Mouse (Mus musculus): ENCODE results near the gene Snrpd3. TPM values are rescaled to one million over a fixed set of nuclear protein-coding genes. Genes with fewer than 3 reads are reported as not detected.

Snrpd3 gene
- polyA plus RNA-seq, 1 experiment: 41.2 TPM

DNA sequence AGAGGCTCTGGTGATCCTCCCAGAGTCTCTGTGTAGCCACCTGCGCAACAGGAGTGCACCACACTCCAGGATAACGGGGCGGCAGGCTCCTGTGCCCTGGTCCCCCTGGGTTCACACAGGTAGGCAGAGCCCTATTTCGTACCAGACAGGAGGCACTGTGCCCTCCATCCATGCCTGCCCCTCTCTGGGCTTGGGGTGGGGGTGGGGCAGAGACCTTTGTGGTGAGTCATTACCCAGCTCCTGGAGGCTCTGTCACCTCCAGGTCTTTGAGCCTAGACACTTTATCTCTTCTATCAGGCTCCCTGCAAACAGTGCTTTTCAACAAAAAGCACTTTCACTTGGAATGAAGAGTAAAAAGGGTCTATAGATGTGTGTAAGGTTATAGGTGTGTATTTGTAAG, 51.5 kb downstream of the Snrpd3 start:
- Histone ChIP-seq H3K4me3 (ENCODE audit: insufficient read depth, low read depth, low read length) (peak overlapping the region; percentile 55), H3K27me3 (replicated peaks; ENCODE audit: control insufficient read depth, insufficient read depth, low read length) (no peaks in the 10 kb centered on the region), H3K27ac (ENCODE audit: insufficient read depth, low read depth, low read length) (peak overlapping the region; percentile 80), H3K4me1 (ENCODE audit: control insufficient read depth, insufficient read depth, low read length) (peaks cover 21% of the 10 kb centered on the region; the same call in 1 of the 2 replicates), H3K36me3 (ENCODE audit: control insufficient read depth, insufficient read depth, low read length) (no peaks in the 10 kb centered on the region)
- peak; percentile 47 for DNase-seq
- TF ChIP-seq POLR2A (IDR thresholded peaks at IDR 0.05; ENCODE audit: low read depth, low read length) (no peak), CTCF (conservative IDR thresholded peaks at IDR 0.05; ENCODE audit: insufficient read depth, insufficient read length, low read depth, low read length) (no peak)
- WGBS: 18% methylated on average over 4 of the region's 4 CpGs

DNA sequence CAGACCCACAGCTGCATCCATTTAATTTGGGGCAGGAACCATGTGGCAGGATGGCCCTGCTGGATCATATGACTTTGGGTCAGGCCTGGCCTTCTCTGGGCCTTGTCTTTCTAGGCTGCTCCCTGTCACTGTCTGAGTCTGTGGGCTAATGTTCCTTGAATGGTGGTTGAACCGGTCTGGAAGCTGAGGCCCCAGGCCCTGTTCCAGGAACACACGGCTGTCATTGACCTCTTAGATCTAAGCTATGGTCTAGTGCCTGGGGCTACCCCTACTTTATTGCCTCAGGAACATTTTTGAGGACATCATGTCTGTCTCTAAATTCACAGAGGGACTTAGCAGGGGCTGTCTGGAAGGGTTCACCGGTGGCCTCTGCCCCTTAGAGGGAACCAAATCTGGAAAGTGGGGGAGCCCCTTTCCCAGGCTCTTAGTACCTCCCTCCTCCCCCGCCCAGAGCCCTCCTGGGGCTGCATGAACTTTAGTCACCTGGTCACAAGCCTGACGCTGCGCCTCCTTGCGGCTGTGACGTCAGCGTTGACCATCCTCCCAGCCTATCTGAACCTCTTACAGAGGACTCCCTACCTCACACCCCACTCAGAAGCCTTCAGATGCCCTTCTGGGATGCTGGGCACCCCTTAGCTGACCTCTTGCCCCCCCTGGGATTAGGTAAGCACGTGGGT, 53.8 kb downstream of the Snrpd3 start:
- Histone ChIP-seq H3K27me3 (replicated peaks; ENCODE audit: control insufficient read depth, insufficient read depth, low read length) (no peaks in the 10 kb centered on the region), H3K4me3 (ENCODE audit: insufficient read depth, low read depth, low read length) (peak overlapping the region; percentile 57), H3K27ac (ENCODE audit: insufficient read depth, low read depth, low read length) (peak overlapping the region; percentile 90), H3K36me3 (ENCODE audit: control insufficient read depth, insufficient read depth, low read length) (no peaks in the 10 kb centered on the region), H3K4me1 (ENCODE audit: control insufficient read depth, insufficient read depth, low read length) (peaks cover 10% of the 10 kb centered on the region; the same call in 1 of the 2 replicates)
- peak; percentile 91 for DNase-seq
- no peak for TF ChIP-seq CTCF (conservative IDR thresholded peaks at IDR 0.05; ENCODE audit: insufficient read depth, insufficient read length, low read depth, low read length)
- TF ChIP-seq POLR2A (IDR thresholded peaks at IDR 0.05; ENCODE audit: low read depth, low read length): no peak
- WGBS: 29% methylated on average over 10 of the region's 10 CpGs

DNA sequence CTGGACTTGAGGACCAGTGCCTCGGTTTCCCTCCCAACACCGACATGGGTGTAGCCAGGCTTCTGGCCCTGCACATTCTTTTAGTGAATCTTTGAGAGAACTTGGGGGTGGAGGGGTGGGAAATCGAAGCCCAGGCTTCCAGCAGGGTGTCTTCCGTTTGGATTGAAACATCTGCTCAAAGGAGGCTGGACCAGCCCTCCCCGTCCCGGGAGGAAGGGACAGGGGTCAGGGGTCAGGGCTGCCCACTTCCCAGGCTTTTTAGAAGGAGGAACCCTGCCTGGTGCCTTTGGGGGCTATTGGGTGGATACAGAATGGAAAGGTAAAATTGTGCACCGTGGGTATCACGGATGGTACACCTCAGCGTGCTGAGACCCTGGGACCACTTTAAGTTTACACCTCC, 54.6 kb downstream of the Snrpd3 start:
- 39% methylated on average over 9 of the region's 9 CpGs for WGBS
- no peaks in the 10 kb centered on the region for H3K27me3 ChIP-seq (replicated peaks; ENCODE audit: control insufficient read depth, insufficient read depth, low read length)
- H3K36me3 ChIP-seq (ENCODE audit: control insufficient read depth, insufficient read depth, low read length): no peaks in the 10 kb centered on the region
- peaks cover 10% of the 10 kb centered on the region; the same call in 1 of the 2 replicates for H3K4me1 ChIP-seq (ENCODE audit: control insufficient read depth, insufficient read depth, low read length)
- no peak for DNase-seq
- peak overlapping the region; percentile 90 for H3K27ac ChIP-seq (ENCODE audit: insufficient read depth, low read depth, low read length)
- H3K4me3 ChIP-seq (ENCODE audit: insufficient read depth, low read depth, low read length): peak overlapping the region; percentile 57
- TF ChIP-seq POLR2A (IDR thresholded peaks at IDR 0.05; ENCODE audit: low read depth, low read length) (no peak), CTCF (conservative IDR thresholded peaks at IDR 0.05; ENCODE audit: insufficient read depth, insufficient read length, low read depth, low read length) (no peak)

DNA sequence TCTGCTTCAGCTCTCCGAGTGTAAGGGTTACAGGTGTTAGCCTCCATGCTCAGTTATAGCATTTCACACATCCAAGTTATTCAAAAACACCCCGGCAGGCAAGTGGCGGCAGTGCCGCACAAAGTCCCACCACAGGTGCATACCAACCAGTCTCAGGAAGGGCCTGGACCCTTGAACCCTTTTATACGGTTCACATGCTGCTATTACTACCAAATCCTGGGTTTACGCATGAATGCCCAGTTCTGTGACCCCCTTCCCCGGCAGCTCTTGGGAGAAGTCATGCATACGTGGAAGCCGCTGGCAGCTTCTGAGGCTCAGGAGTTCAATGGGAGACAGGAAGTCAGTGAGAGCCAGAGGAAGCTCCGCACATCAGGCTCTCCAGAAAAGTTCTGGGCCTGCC, 55.8 kb downstream of the Snrpd3 start:
- peak; percentile 95 for DNase-seq
- Histone ChIP-seq H3K36me3 (ENCODE audit: control insufficient read depth, insufficient read depth, low read length) (no peaks in the 10 kb centered on the region), H3K27ac (ENCODE audit: insufficient read depth, low read depth, low read length) (peak overlapping the region; percentile 90), H3K27me3 (replicated peaks; ENCODE audit: control insufficient read depth, insufficient read depth, low read length) (no peaks in the 10 kb centered on the region), H3K4me1 (ENCODE audit: control insufficient read depth, insufficient read depth, low read length) (peaks cover 10% of the 10 kb centered on the region; the same call in 1 of the 2 replicates), H3K4me3 (ENCODE audit: insufficient read depth, low read depth, low read length) (peak overlapping the region; percentile 24)
- 37% methylated on average over 10 of the region's 10 CpGs for WGBS
- no peak for TF ChIP-seq CTCF (conservative IDR thresholded peaks at IDR 0.05; ENCODE audit: insufficient read depth, insufficient read length, low read depth, low read length)
- TF ChIP-seq POLR2A (IDR thresholded peaks at IDR 0.05; ENCODE audit: low read depth, low read length): no peak

DNA sequence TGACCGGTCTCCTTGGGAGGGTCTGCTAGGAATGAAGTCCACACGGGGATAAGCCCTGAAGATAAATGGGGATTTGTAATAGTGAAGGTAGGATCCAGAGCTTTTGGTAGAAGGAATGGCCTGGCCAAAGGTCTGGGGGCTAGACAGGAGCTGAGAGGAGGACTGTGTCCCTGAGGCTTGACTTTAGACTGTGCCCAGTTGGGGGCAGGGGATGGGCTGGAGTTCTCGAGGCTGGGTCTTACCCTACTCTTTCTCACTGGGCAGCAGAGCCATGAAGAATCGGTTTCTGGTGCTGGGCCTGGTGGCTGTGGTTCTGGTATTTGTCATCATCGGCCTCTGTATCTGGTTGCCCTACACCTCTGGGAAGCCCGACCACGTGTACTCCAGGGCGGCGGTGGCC, 56.6 kb downstream of the Snrpd3 start:
- Histone ChIP-seq H3K27ac (ENCODE audit: insufficient read depth, low read depth, low read length) (peak overlapping the region; percentile 28; the same call in 1 of the 2 replicates), H3K4me3 (ENCODE audit: insufficient read depth, low read depth, low read length) (peak overlapping the region; percentile 24; the same call in 1 of the 2 replicates), H3K27me3 (replicated peaks; ENCODE audit: control insufficient read depth, insufficient read depth, low read length) (no peaks in the 10 kb centered on the region), H3K4me1 (ENCODE audit: control insufficient read depth, insufficient read depth, low read length) (peaks cover 10% of the 10 kb centered on the region; the same call in 1 of the 2 replicates), H3K36me3 (ENCODE audit: control insufficient read depth, insufficient read depth, low read length) (no peaks in the 10 kb centered on the region)
- TF ChIP-seq CTCF (conservative IDR thresholded peaks at IDR 0.05; ENCODE audit: insufficient read depth, insufficient read length, low read depth, low read length): no peak
- DNase-seq: peak; percentile 63
- 55% methylated on average over 9 of the region's 9 CpGs for WGBS

DNA sequence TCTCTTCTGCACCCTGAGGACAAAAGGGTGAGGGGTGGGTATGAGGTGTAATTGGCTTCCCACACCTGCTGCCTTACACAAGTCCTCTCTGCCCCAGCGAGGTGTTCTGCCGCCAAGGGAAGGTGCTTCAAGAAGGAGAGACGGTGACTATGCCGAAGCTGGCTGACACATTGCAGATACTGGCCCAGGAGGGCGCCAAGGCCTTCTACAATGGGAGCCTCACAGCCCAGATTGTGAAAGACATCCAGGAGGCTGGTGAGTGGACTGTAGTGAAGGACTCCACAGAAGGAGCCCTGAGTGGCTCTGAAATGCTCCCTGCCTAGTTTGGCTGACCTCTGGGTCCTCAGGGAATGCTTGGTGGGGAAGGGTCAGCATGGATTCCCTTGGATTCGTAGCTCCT, 61.8 kb downstream of the Snrpd3 start:
- no peak for DNase-seq
- H3K4me1 ChIP-seq (ENCODE audit: control insufficient read depth, insufficient read depth, low read length): no peaks in the 10 kb centered on the region
- no peak overlapping the region for H3K27ac ChIP-seq (ENCODE audit: insufficient read depth, low read depth, low read length)
- no peak overlapping the region for H3K4me3 ChIP-seq (ENCODE audit: insufficient read depth, low read depth, low read length)
- 84% methylated on average over 6 of the region's 6 CpGs for WGBS
- TF ChIP-seq CTCF (conservative IDR thresholded peaks at IDR 0.05; ENCODE audit: insufficient read depth, insufficient read length, low read depth, low read length): no peak
- no peaks in the 10 kb centered on the region for H3K36me3 ChIP-seq (ENCODE audit: control insufficient read depth, insufficient read depth, low read length)
- no peaks in the 10 kb centered on the region for H3K27me3 ChIP-seq (replicated peaks; ENCODE audit: control insufficient read depth, insufficient read depth, low read length)

DNA sequence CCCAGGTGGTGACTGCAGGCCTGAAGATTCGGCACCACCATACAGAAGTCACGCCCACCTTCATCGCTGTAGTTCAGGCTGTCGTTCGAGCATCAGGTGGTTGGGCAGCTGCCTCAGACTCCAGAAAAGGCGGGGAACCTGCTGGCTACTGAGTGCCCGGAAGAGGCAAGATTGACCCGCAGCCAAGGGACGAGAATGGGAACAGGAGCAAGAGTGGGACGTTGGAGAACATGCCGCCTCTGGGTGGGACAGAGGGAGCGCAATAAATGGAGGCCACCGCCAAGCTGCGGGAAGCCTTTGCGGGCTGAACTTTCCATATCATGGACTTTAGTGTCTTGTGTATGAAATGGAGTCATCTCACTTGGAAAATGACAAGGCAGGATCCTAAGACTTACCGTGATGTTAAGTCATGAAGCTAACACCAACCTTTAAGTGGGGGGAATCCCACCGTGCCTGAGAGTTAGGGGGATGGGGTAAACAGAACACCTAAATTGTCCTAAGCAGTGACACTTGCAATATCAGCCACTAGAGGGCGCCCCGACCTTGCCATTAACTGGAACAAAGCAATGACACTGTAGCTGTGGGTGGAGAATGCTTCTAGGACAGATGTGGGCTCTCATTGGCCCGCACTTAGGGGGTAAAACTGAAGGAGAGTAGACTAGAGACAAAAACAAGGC, 68.7 kb downstream of the Snrpd3 start:
- WGBS: 24% methylated on average over 20 of the region's 20 CpGs
- DNase-seq: peak; percentile 85
- no peak overlapping the region for H3K27ac ChIP-seq (ENCODE audit: insufficient read depth, low read depth, low read length)
- no peak overlapping the region for H3K4me3 ChIP-seq (ENCODE audit: insufficient read depth, low read depth, low read length)
- no peak for TF ChIP-seq POLR2A (IDR thresholded peaks at IDR 0.05; ENCODE audit: low read depth, low read length)
- TF ChIP-seq CTCF (conservative IDR thresholded peaks at IDR 0.05; ENCODE audit: insufficient read depth, insufficient read length, low read depth, low read length): peak; percentile 94
- H3K4me1 ChIP-seq (ENCODE audit: control insufficient read depth, insufficient read depth, low read length): peaks cover 14% of the 10 kb centered on the region
- H3K36me3 ChIP-seq (ENCODE audit: control insufficient read depth, insufficient read depth, low read length): no peaks in the 10 kb centered on the region
- no peaks in the 10 kb centered on the region for H3K27me3 ChIP-seq (replicated peaks; ENCODE audit: control insufficient read depth, insufficient read depth, low read length)

All from kidney, adult 2 months (tissue).